Mouse (Mus musculus): ENCODE measurements at regions not wholly inside any gene's neighbourhood (a gene's known extent, or its start where the extent isn't known, plus 50 kb on each side); places are given as distances from the start of the nearest gene placed in this dataset.

DNA sequence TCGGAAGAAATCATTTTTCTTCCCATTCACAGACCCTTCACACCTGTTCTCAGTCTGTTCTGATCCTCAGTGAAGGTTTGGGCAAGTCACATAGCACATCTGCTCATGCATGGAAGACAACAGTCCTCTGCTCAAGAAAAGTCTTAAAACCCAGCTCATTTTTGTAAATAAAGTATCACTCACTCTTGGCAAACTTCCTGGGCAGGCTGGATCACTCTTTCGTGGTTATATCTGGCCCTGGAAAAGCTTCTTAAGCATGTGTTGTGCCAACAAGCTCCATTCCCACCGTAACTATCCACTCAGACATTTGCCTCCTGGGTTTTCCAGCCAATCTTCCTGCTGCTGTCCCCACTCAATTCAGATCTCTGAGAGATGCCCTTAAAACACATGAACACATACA, 103.2 kb upstream of the Cep85l start:
- WGBS = 93% methylated on average over 3 of the region's 3 CpGs
- Histone ChIP-seq H3K27ac (no peak overlapping the region), H3K9me3 (replicated peaks) (no peaks in the 10 kb centered on the region), H3K27me3 (ENCODE audit: low read depth, poor library complexity, severe bottlenecking) (no peaks in the 10 kb centered on the region), H3K4me1 (no peaks in the 10 kb centered on the region), H3K4me3 (no peak overlapping the region), H3K36me3 (no peaks in the 10 kb centered on the region)
- no peak for DNase-seq (ENCODE audit: low spot score)

DNA sequence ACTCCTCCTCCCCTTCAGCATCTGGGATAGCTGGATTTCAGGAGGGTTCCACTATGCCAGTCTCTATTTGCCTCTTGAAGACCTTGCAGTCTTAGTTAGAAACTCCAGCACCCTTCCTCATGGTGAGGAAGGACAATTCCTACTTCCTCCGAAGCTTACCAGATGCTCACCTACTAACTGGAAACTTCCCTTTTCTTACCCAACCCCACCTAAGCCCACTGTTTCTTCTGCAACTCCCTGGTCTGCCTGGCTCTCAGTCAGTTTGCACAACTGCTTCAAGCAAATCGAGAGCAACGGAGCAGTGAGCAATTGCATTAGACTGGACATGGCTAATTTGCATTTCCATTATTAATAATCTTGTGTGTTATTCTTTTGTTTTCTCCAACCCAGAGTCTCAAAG, 90.5 kb upstream of the Cep85l start:
- Histone ChIP-seq H3K27me3 (ENCODE audit: low read depth, poor library complexity, severe bottlenecking) (no peaks in the 10 kb centered on the region), H3K4me1 (no peaks in the 10 kb centered on the region), H3K27ac (no peak overlapping the region), H3K36me3 (no peaks in the 10 kb centered on the region), H3K9me3 (replicated peaks) (peaks cover 6% of the 10 kb centered on the region; the same call in 1 of the 2 replicates), H3K4me3 (no peak overlapping the region)
- WGBS = 93% methylated on average over 3 of the region's 3 CpGs
- DNase-seq (ENCODE audit: low spot score) = no peak

- Histone ChIP-seq H3K36me3 (no peaks in the 10 kb centered on the region), H3K9me3 (replicated peaks) (peaks cover 6% of the 10 kb centered on the region; the same call in 1 of the 2 replicates), H3K27ac (no peak overlapping the region), H3K4me1 (no peaks in the 10 kb centered on the region), H3K27me3 (ENCODE audit: low read depth, poor library complexity, severe bottlenecking) (no peaks in the 10 kb centered on the region), H3K4me3 (no peak overlapping the region)
- WGBS = 89% methylated on average over 1 of the region's 1 CpGs
- no peak for DNase-seq (ENCODE audit: low spot score)
Measured at GRCm38 (mm10) chr10:53469611-53470010, 89.9 kb upstream of the Cep85l start.

- 95% methylated on average over 3 of the region's 3 CpGs for WGBS
- no peak overlapping the region for H3K4me3 ChIP-seq
- DNase-seq (ENCODE audit: low spot score) = no peak
Measured at GRCm38 (mm10) chr10:53468293-53468545, 88.5 kb upstream of the Cep85l start.

DNA sequence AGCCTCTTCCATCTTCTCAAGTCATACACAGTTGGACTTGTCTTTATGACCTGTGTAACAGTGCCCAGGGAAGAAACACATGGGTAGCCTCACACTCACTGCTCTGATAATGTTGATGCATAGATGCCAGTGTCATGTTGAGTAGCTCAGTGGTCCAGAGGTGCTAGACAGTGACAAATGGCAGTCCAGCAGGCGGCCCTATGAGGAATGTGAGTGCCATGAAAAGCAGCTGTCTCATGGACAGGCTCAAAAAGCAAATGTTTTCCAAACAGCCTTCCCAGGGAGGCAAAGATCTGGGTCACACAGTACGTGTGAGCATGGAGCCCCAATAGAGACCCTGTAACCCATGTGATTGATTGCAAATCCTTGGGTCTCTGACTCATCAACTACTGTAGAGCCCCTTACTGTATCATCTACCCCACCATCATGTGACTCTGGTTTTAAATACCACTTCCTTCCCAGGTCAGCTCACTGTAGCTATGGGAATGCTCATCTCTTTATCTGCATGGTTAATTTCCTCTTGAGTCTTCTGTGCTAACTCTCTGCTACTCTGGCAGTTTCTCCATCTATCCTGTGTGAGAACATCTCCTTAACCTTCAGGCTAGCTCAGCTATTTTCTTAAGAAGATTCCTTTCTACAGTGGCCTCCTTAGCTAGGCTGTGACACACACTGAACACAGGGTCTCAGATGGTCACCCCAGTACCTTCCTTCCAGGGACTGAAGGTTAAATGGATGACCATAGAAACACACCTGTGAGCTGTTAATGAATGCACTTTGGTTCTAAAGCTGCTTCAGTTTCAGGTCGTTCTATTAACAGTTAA, 87.9 kb upstream of the Cep85l start:
- H3K4me3 ChIP-seq = no peak overlapping the region
- H3K9me3 ChIP-seq (replicated peaks) = peaks cover 4% of the 10 kb centered on the region; the same call in 1 of the 2 replicates
- H3K27me3 ChIP-seq (ENCODE audit: low read depth, poor library complexity, severe bottlenecking) = no peaks in the 10 kb centered on the region
- H3K4me1 ChIP-seq = 0 out of 2 replicates have a peak, but pooled peaks cover 4% of the 10 kb centered on the region
- H3K36me3 ChIP-seq = no peaks in the 10 kb centered on the region
- WGBS = 66% methylated on average over 3 of the region's 3 CpGs
- no peak for DNase-seq (ENCODE audit: low spot score)
- H3K27ac ChIP-seq = no peak overlapping the region

More at GRCm38 (mm10) chr10:53468293-53468545, 88.5 kb upstream of the Cep85l start:
- Histone ChIP-seq H3K27ac (no peak overlapping the region), H3K27me3 (ENCODE audit: low read depth, poor library complexity, severe bottlenecking) (no peaks in the 10 kb centered on the region), H3K36me3 (no peaks in the 10 kb centered on the region), H3K9me3 (replicated peaks) (peaks cover 6% of the 10 kb centered on the region; the same call in 1 of the 2 replicates), H3K4me1 (no peaks in the 10 kb centered on the region)

DNA sequence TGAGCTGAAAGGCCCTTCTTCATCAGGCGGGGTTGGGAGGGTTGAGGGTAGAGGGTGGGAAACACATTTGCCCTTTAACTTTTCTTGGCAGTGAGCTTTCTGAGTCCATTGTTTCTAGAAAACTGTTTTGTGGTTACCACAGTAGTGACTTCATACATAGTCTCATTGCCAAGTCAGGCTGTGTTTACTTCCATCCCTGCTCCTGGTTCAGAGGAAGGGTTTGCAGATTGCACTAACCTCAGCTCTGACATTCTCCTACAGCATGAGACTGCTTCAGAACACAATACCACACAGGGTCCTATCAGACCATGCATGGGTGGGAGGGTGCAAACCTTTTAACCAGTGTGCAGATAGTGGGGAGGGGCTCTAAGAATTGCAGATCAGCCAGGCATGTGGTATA, 87.1 kb upstream of the Cep85l start:
- Histone ChIP-seq H3K27ac (no peak overlapping the region), H3K36me3 (no peaks in the 10 kb centered on the region), H3K9me3 (replicated peaks) (peaks cover under 1% of the 10 kb centered on the region; the same call in 1 of the 2 replicates), H3K27me3 (ENCODE audit: low read depth, poor library complexity, severe bottlenecking) (no peaks in the 10 kb centered on the region), H3K4me3 (no peak overlapping the region), H3K4me1 (0 out of 2 replicates have a peak, but pooled peaks cover 7% of the 10 kb centered on the region)
- DNase-seq (ENCODE audit: low spot score) = no peak
- WGBS = 94% methylated on average over 1 of the region's 1 CpGs

GRCm38 (mm10) chr10:53466261-53466660, 86.5 kb upstream of the Cep85l start:
- Histone ChIP-seq H3K27ac (no peak overlapping the region), H3K4me3 (no peak overlapping the region), H3K9me3 (replicated peaks) (no peaks in the 10 kb centered on the region), H3K36me3 (no peaks in the 10 kb centered on the region), H3K4me1 (0 out of 2 replicates have a peak, but pooled peaks cover 7% of the 10 kb centered on the region), H3K27me3 (ENCODE audit: low read depth, poor library complexity, severe bottlenecking) (no peaks in the 10 kb centered on the region)
- no peak for DNase-seq (ENCODE audit: low spot score)
- WGBS = 90% methylated on average over 6 of the region's 6 CpGs

- Histone ChIP-seq H3K4me3 (no peak overlapping the region), H3K27ac (no peak overlapping the region), H3K27me3 (ENCODE audit: low read depth, poor library complexity, severe bottlenecking) (no peaks in the 10 kb centered on the region), H3K4me1 (0 out of 2 replicates have a peak, but pooled peaks cover 7% of the 10 kb centered on the region), H3K9me3 (replicated peaks) (no peaks in the 10 kb centered on the region), H3K36me3 (no peaks in the 10 kb centered on the region)
- no peak for DNase-seq (ENCODE audit: low spot score)
Measured at GRCm38 (mm10) chr10:53464581-53464980, 84.8 kb upstream of the Cep85l start.

DNA sequence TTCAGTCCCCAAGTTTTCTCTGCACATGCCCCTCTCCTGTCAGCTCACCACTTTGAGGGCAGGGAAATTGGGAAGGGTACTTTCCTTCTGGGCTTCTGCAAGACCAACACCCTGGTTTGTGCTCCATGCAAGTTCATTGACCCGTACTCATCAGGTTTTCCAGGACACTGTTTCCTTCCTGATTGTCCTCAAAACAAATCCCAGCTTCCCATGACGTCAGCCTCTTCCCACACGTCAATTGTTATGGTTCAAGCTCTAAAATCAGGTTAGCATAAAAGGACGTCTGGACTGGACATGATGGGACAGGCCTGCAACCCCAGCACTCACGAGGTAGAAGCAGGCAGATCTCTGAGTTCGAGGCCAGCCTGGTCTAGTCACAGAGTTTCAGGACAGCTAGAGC, 84.3 kb upstream of the Cep85l start:
- no peaks in the 10 kb centered on the region for H3K27me3 ChIP-seq (ENCODE audit: low read depth, poor library complexity, severe bottlenecking)
- no peak for DNase-seq (ENCODE audit: low spot score)
- H3K36me3 ChIP-seq = no peaks in the 10 kb centered on the region
- no peak overlapping the region for H3K27ac ChIP-seq
- no peak overlapping the region for H3K4me3 ChIP-seq
- 0 out of 2 replicates have a peak, but pooled peaks cover 7% of the 10 kb centered on the region for H3K4me1 ChIP-seq
- WGBS = 78% methylated on average over 6 of the region's 6 CpGs
- no peaks in the 10 kb centered on the region for H3K9me3 ChIP-seq (replicated peaks)

DNA sequence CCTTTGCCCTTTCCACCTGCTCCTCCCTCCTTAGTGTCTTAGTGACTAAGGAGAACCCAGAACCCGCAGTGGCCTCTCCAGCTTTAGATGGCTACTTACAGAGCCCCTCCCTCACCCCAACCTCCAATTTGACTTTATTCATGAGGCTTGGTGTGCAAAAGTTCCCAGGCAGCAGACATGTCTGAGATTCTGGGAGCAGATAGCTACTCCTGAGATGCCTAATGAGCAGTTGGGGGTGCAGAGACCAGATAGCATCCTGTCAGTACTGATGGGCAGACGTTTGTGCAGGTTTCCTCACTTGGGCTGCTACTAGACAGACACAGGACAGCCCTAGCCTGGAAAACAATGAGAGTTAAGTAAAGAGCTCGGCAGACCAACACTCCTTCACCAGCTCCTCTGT, 83.7 kb upstream of the Cep85l start:
- H3K27ac ChIP-seq = no peak overlapping the region

GRCm38 (mm10) chr10:53462449-53463308, 82.9 kb upstream of the Cep85l start:
- Histone ChIP-seq H3K4me1 (0 out of 2 replicates have a peak, but pooled peaks cover 7% of the 10 kb centered on the region), H3K27me3 (ENCODE audit: low read depth, poor library complexity, severe bottlenecking) (no peaks in the 10 kb centered on the region), H3K27ac (no peak overlapping the region), H3K9me3 (replicated peaks) (no peaks in the 10 kb centered on the region), H3K36me3 (no peaks in the 10 kb centered on the region), H3K4me3 (no peak overlapping the region)
- no peak for DNase-seq (ENCODE audit: low spot score)
- 57% methylated on average over 15 of the region's 15 CpGs for WGBS

More for the DNA sequence above, 83.7 kb upstream of the Cep85l start:
- no peaks in the 10 kb centered on the region for H3K36me3 ChIP-seq
- H3K4me1 ChIP-seq = 0 out of 2 replicates have a peak, but pooled peaks cover 7% of the 10 kb centered on the region
- no peak overlapping the region for H3K4me3 ChIP-seq
- H3K27me3 ChIP-seq (ENCODE audit: low read depth, poor library complexity, severe bottlenecking) = no peaks in the 10 kb centered on the region
- H3K9me3 ChIP-seq (replicated peaks) = no peaks in the 10 kb centered on the region
- WGBS = 56% methylated on average over 3 of the region's 3 CpGs
- DNase-seq (ENCODE audit: low spot score) = no peak

GRCm38 (mm10) chr10:53461070-53461781, 81.5 kb upstream of the Cep85l start:
- 84% methylated on average over 7 of the region's 7 CpGs for WGBS
- no peaks in the 10 kb centered on the region for H3K27me3 ChIP-seq (ENCODE audit: low read depth, poor library complexity, severe bottlenecking)
- H3K27ac ChIP-seq = no peak overlapping the region
- DNase-seq (ENCODE audit: low spot score) = no peak
- H3K4me3 ChIP-seq = no peak overlapping the region
- H3K9me3 ChIP-seq (replicated peaks) = no peaks in the 10 kb centered on the region
- no peaks in the 10 kb centered on the region for H3K36me3 ChIP-seq
- H3K4me1 ChIP-seq = 0 out of 2 replicates have a peak, but pooled peaks cover 7% of the 10 kb centered on the region
